Mouse (Mus musculus) thymus, adult 2 months (tissue): ENCODE measurements around the gene Wnt3. TPM values are rescaled to one million over a fixed set of nuclear protein-coding genes. Genes with fewer than 3 reads are reported as not detected.

ENCODE experiments used
- DNase-seq: peaks from one replicate; pipeline ENCODE4 v3.0.0; 2021
- H3K27ac ChIP-seq: fragments of 200-500 bp; 2 replicates; pipeline ENCODE4 v1.5.1; 2012; ENCODE audit warnings: low read length, control low read depth; ENCODE audit not compliant: control insufficient read depth, insufficient read depth
- H3K27me3 ChIP-seq: fragments of 200-500 bp; 2 replicates; pipeline ENCODE4 v1.6.1; 2012; ENCODE audit warnings: mild to moderate bottlenecking, low read length, moderate library complexity, mixed read lengths; ENCODE audit not compliant: control insufficient read depth, insufficient read depth
- H3K36me3 ChIP-seq: fragments of 200-500 bp; 2 replicates; pipeline ENCODE4 v1.6.1; 2012; ENCODE audit warnings: mild to moderate bottlenecking, low read length, moderate library complexity; ENCODE audit not compliant: control insufficient read depth, insufficient read depth
- H3K4me1 ChIP-seq: fragments of 200-500 bp; replicated peaks from 2 replicates; pipeline ENCODE4 v1.6.1; 2012; ENCODE audit warnings: low read length; ENCODE audit not compliant: control insufficient read depth, insufficient read depth
- H3K4me3 ChIP-seq: fragments of 200-500 bp; 2 replicates; pipeline ENCODE4 v1.5.1; 2012; ENCODE audit warnings: mild to moderate bottlenecking, low read length, control low read depth, moderate library complexity; ENCODE audit not compliant: control insufficient read depth, insufficient read depth
- CTCF ChIP-seq: fragments of 200-500 bp; IDR thresholded peaks from 2 replicates; pipeline ENCODE4 v1.5.1; 2012; ENCODE audit warnings: mild to moderate bottlenecking, control low read depth, low read length, moderate library complexity, borderline replicate concordance; ENCODE audit not compliant: control insufficient read depth, poor library complexity, insufficient read depth; ENCODE audit errors: extremely low read depth
- POLR2A ChIP-seq: fragments of 200-500 bp; IDR thresholded peaks from 2 replicates; pipeline ENCODE4 v1.6.1; 2012; ENCODE audit warnings: mild to moderate bottlenecking, low read length, control low read depth, moderate library complexity; ENCODE audit not compliant: control insufficient read depth, poor library complexity, insufficient read depth; ENCODE audit errors: extremely low read depth
- WGBS: fragments of 180-500 bp; shearing (Covaris S2); methylation state at CpG from one replicate; pipeline ENCODE4 v1.1.7; 2018; 5-methylcytosine and 5-hydroxymethylcytosine counted together
- polyA plus RNA-seq: library from polyadenylated mRNA; depleted of rRNA; stranded (reverse); fragments of >200 nt; gene quantifications from 2 replicates; pipeline ENCODE4 v1.2.3, GENCODE M21; 2012; rRNA removed

Gene Wnt3
- polyA plus RNA-seq: 0.33 and 0.43 TPM in 2 replicates

GRCm38 (mm10) chr11:103773387-103774227 lies at the start of gene Wnt3:
TSS of gene Wnt3 (plus strand) at chr11:103774150.
- peaks cover 34% of the 10 kb centered on the region for H3K27me3 ChIP-seq
- TF ChIP-seq CTCF: no peak
- TF ChIP-seq POLR2A: no peak
- H3K4me3 ChIP-seq: no peak within 1 kb of the TSS
- peaks cover 12% of the 10 kb centered on the region; the same call in 1 of the 2 replicates for H3K4me1 ChIP-seq
- peak; percentile 44 for DNase-seq
- 3% methylated on average over 60 of the region's 60 CpGs for WGBS
- no peaks in the 10 kb centered on the region for H3K36me3 ChIP-seq
- H3K27ac ChIP-seq: no peak within 1 kb of the TSS

DNA sequence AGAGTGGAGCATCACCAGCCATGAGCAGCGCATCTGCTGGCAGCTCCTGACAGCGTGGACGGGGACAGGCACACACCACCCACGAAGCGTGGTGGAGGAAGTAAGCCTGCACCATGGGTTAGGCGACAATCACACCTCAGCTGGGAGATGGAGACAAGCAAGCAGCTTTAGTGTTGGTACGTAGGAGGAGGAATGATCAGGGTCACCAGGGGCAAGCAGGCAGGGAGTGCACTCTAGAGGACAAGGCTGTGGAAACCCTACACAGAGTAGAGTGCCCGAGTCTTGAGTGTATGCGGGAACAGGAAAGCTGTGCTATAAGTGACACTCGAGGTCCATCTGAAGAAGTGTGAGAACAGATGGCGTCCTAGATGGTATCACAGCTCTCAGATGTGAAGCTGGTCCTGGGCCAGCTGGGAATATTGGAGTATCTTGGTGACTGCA lies 49.6 kb upstream of the Wnt3 start:
- no peaks in the 10 kb centered on the region for H3K27me3 ChIP-seq
- no peak overlapping the region for H3K27ac ChIP-seq
- WGBS: 74% methylated on average over 11 of the region's 11 CpGs

GRCm38 (mm10) chr11:103729282-103729985 lies 44.5 kb upstream of the Wnt3 start:
- no peaks in the 10 kb centered on the region for H3K4me1 ChIP-seq
- 80% methylated on average over 9 of the region's 9 CpGs for WGBS
- no peaks in the 10 kb centered on the region for H3K27me3 ChIP-seq
- TF ChIP-seq POLR2A (no peak), CTCF (no peak)
- no peak overlapping the region for H3K4me3 ChIP-seq
- no peak overlapping the region for H3K27ac ChIP-seq
- no peak for DNase-seq
- H3K36me3 ChIP-seq: no peaks in the 10 kb centered on the region

More for the DNA sequence above, 49.6 kb upstream of the Wnt3 start:
- Histone ChIP-seq H3K4me3 (no peak overlapping the region), H3K4me1 (no peaks in the 10 kb centered on the region), H3K36me3 (no peaks in the 10 kb centered on the region)
- TF ChIP-seq POLR2A: no peak
- no peak for TF ChIP-seq CTCF
- DNase-seq: no peak

DNA sequence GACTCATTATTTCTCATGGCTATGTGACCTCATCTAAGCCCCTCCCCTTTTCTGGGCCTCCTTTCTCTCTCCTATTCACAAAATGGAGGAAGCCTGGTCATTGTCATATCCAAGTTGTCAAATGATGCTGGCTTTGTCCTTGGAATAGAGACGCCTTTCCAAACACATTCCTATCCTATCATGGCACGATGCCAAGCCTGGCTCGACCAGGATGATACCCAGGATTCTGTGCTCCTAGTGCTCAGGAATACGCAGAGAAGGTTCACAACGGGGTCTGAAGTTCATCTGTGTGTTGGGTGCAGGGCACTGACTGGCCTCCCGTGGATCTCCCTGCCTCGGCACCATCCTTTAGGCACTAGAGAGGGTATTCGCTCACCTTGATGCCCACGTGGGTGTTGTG lies 42.4 kb upstream of the Wnt3 start:
- H3K27ac ChIP-seq: no peak overlapping the region
- H3K36me3 ChIP-seq: no peaks in the 10 kb centered on the region
- no peak for TF ChIP-seq POLR2A
- no peak for TF ChIP-seq CTCF
- WGBS: 84% methylated on average over 9 of the region's 9 CpGs
- no peaks in the 10 kb centered on the region for H3K27me3 ChIP-seq
- H3K4me3 ChIP-seq: no peak overlapping the region
- DNase-seq: no peak
- H3K4me1 ChIP-seq: no peaks in the 10 kb centered on the region

- no peak overlapping the region for H3K4me3 ChIP-seq
- no peaks in the 10 kb centered on the region for H3K4me1 ChIP-seq
- no peaks in the 10 kb centered on the region for H3K27me3 ChIP-seq
- TF ChIP-seq CTCF (no peak), POLR2A (no peak)
- no peaks in the 10 kb centered on the region for H3K36me3 ChIP-seq
- DNase-seq: no peak
- H3K27ac ChIP-seq: no peak overlapping the region
- WGBS: 96% methylated on average over 7 of the region's 7 CpGs
These were observed 41.6 kb upstream of the Wnt3 start for GRCm38 (mm10) chr11:103732306-103732705.

DNA sequence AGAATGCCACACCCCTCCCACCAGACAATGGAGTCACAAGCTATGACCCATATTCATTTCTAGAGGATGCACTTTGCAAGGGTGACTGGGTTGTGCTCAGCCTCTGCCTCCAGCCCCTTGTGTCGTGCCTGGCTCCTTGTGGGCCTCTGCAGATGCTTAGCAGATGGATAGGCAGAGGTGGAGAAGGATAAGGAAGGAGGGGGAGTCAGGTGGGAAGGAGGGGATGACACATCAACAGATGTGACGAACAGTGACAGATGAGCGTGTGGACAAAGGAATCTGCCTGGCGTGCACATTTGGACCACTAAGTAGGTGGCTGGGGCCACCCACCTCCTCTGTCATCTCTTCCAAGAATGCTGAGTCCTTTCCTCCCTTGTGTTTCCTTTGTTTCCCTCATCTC lies 40.9 kb upstream of the Wnt3 start:
- Histone ChIP-seq H3K4me3 (no peak overlapping the region), H3K4me1 (no peaks in the 10 kb centered on the region), H3K27ac (no peak overlapping the region), H3K27me3 (no peaks in the 10 kb centered on the region), H3K36me3 (no peaks in the 10 kb centered on the region)
- WGBS: 85% methylated on average over 4 of the region's 4 CpGs
- no peak for DNase-seq
- TF ChIP-seq CTCF: no peak
- TF ChIP-seq POLR2A: no peak
